Mouse (Mus musculus) cerebellum, adult 2 months (tissue): ENCODE measurements at regions not wholly inside any gene's neighbourhood (a gene's known extent, or its start where the extent isn't known, plus 50 kb on each side); places are given as distances from the start of the nearest gene placed in this dataset.

Experiments used
- CTCF ChIP-seq: fragments of 200-500 bp; IDR thresholded peaks from 2 replicates; pipeline ENCODE4 v1.5.1; 2011; ENCODE audit warnings: low read depth, mild to moderate bottlenecking, control low read depth, low read length, moderate library complexity, borderline replicate concordance; ENCODE audit not compliant: insufficient read depth
- POLR2A ChIP-seq: fragments of 200-500 bp; IDR thresholded peaks from 2 replicates; pipeline ENCODE4 v1.6.1; 2011; ENCODE audit warnings: low read length, control low read depth, borderline replicate concordance; ENCODE audit not compliant: insufficient read depth

DNA sequence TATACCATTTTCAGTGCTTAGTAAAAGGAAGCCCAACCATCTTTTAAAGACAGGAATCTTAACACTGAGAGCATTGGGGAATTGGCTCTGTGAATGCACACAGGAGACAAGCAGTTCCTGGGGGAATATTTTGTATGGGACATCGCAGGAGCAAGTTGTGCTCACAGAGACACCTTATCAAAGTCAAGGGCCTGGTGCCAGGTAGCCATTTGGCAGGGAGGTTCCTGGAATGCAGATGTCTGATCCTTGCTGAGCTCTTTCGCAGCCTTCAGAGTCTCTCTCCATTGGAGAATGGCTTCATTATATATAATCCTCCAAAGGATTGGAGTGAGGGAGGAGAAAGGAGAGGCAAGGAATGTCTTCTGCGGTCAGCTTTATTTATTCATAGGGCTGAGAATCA is 62.6 kb upstream of the Dock1 start:
- TF ChIP-seq CTCF (no peak), POLR2A (no peak)
